Mouse (Mus musculus) neural tube, embryonic 11.5 days (tissue): ENCODE results near the gene Slc38a1. TPM values are rescaled to one million over a fixed set of nuclear protein-coding genes. Genes with fewer than 3 reads are reported as not detected.

Experiments
- ATAC-seq: fragments of 200-750 bp; cut with Nextera tagmentation; 2 replicates; pipeline ENCODE4 v1.8.0; 2017; ENCODE audit warnings: moderate number of reproducible peaks, mild to moderate bottlenecking, moderate TSS enrichment, moderate library complexity; ENCODE audit not compliant: insufficient read depth, low FRiP score, low TSS enrichment
- DNase-seq: peaks from one replicate; pipeline ENCODE4 v3.0.0-alpha.2; 2015; ENCODE audit warnings: low spot score
- H3K27ac ChIP-seq: fragments of 300-500 bp; sonication (generic); 2 replicates; pipeline ENCODE4 v1.5.1; 2014; ENCODE audit warnings: low read depth, mild to moderate bottlenecking, low read length
- H3K27me3 ChIP-seq: fragments of 300-500 bp; sonication (generic); 2 replicates; pipeline ENCODE4 v1.6.1; 2014; ENCODE audit warnings: mild to moderate bottlenecking, low read length, mixed read lengths; ENCODE audit not compliant: control insufficient read depth, insufficient read depth
- H3K36me3 ChIP-seq: fragments of 300-500 bp; sonication (generic); 2 replicates; pipeline ENCODE4 v1.6.1; 2014; ENCODE audit warnings: mild to moderate bottlenecking, low read length, moderate library complexity, mixed read lengths; ENCODE audit not compliant: control insufficient read depth, insufficient read depth
- H3K4me1 ChIP-seq: fragments of 300-500 bp; sonication (generic); 2 replicates; pipeline ENCODE4 v1.6.1; 2014; ENCODE audit warnings: low read length, mixed read lengths; ENCODE audit not compliant: control insufficient read depth, insufficient read depth
- H3K4me2 ChIP-seq: fragments of 300-500 bp; sonication (generic); 2 replicates; pipeline ENCODE4 v1.6.1; 2014; ENCODE audit warnings: low read depth, mild to moderate bottlenecking, moderate library complexity
- H3K4me3 ChIP-seq: fragments of 300-500 bp; sonication (generic); 2 replicates; pipeline ENCODE4 v1.5.1; 2014; ENCODE audit warnings: low read depth, low read length
- H3K9ac ChIP-seq: fragments of 300-500 bp; sonication (generic); 2 replicates; pipeline ENCODE4 v1.6.1; 2014; ENCODE audit warnings: mild to moderate bottlenecking, low read length
- H3K9me3 ChIP-seq: fragments of 300-500 bp; sonication (generic); 2 replicates; pipeline ENCODE4 v1.6.1; 2016; ENCODE audit warnings: low read length; ENCODE audit not compliant: control insufficient read depth
- WGBS: fragments of 180-500 bp; shearing (Covaris S2); extraction: QIAGEN DNeasy Blood & Tissue Kit; methylation state at CpG from one replicate; pipeline ENCODE4 v1.1.7; 2014; 5-methylcytosine and 5-hydroxymethylcytosine counted together
- polyA plus RNA-seq: library from polyadenylated mRNA; unstranded; fragments of >200 nt; fragmentation: Nextera tagmentation; extraction: Ambion mirVana; gene quantifications from 2 replicates; pipeline ENCODE4 v1.2.1, GENCODE M21; 2014

Gene Slc38a1
- polyA plus RNA-seq = 122 and 124 TPM in 2 replicates

- H3K9me3 ChIP-seq = no peaks in the 10 kb centered on the region
- 0% methylated on average over 52 of the region's 70 CpGs for WGBS
- peak within 1 kb of the TSS; percentile 85 for H3K4me3 ChIP-seq
- peak within 1 kb of the TSS; percentile 99 for H3K27ac ChIP-seq
- DNase-seq = peak; percentile 86
- peak within 1 kb of the TSS; percentile 72 for H3K4me2 ChIP-seq
- peak; percentile 78 for ATAC-seq
- no peaks in the 10 kb centered on the region for H3K36me3 ChIP-seq
- peak within 1 kb of the TSS; percentile 99 for H3K9ac ChIP-seq
- H3K4me1 ChIP-seq = peaks cover 13% of the 10 kb centered on the region
- no peaks in the 10 kb centered on the region for H3K27me3 ChIP-seq
Observed at GRCm38 (mm10) chr15:96642436-96643405, at the start of gene Slc38a1. Slc38a1 (minus strand) TSS chr15:96642913.

- 95% methylated on average over 11 of the region's 11 CpGs for WGBS
- Histone ChIP-seq H3K27ac (no peak overlapping the region), H3K4me3 (no peak overlapping the region), H3K4me2 (no peak overlapping the region), H3K36me3 (peaks cover 51% of the 10 kb centered on the region), H3K9me3 (no peaks in the 10 kb centered on the region), H3K4me1 (peaks cover 6% of the 10 kb centered on the region), H3K9ac (no peak overlapping the region), H3K27me3 (no peaks in the 10 kb centered on the region)
- DNase-seq = no peak
- ATAC-seq = no peak
Observed at GRCm38 (mm10) chr15:96692401-96692800, 49.7 kb upstream of the Slc38a1 start.

DNA sequence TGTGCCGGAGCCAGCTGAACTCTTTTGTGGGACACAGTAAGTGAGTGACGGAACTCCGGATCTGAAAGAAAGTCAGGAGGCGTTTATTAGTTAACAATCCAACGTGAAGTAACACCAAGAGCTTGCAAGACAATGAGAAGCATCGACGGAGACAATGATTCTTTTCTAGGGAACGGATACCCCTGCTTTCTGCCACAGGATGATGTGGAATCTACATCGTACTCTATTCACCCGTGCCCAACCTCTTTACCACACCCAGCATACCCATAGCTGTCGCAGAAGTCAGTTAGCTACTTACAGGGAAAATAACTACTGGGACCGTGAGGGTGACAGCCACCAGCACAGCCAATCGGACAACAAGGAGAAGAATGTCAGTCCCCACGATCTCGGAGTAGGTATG, 48.7 kb upstream of the Slc38a1 start:
- H3K4me1 ChIP-seq = no peaks in the 10 kb centered on the region
- H3K9me3 ChIP-seq = no peaks in the 10 kb centered on the region
- WGBS = 89% methylated on average over 15 of the region's 15 CpGs
- no peak overlapping the region for H3K4me2 ChIP-seq
- no peak overlapping the region for H3K27ac ChIP-seq
- H3K4me3 ChIP-seq = no peak overlapping the region
- H3K9ac ChIP-seq = no peak overlapping the region
- ATAC-seq = no peak
- DNase-seq = no peak
- no peaks in the 10 kb centered on the region for H3K27me3 ChIP-seq
- peaks cover 49% of the 10 kb centered on the region for H3K36me3 ChIP-seq

DNA sequence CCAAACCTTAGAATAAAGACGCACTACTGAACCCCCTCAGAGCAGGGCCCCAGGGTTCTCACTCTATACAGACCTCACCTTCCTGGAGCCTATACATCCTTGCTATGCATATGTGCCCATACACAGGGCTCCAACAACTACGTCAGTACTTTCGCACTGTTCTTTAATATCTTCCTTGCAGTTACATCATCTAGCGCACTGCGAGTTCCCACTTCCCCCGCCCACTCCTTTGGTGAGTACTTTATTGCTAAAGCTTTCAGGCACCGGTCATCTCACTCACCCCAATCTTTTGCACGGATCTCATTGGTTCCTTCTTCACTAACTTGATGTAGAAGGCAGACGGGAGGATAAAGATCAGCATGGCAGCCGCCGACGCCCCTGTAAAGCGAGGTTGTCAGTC, 48.1 kb upstream of the Slc38a1 start:
- H3K9ac ChIP-seq = no peak overlapping the region
- no peak overlapping the region for H3K4me3 ChIP-seq
- no peaks in the 10 kb centered on the region for H3K27me3 ChIP-seq
- WGBS = 93% methylated on average over 13 of the region's 13 CpGs
- peaks cover 49% of the 10 kb centered on the region for H3K36me3 ChIP-seq
- H3K4me2 ChIP-seq = no peak overlapping the region
- DNase-seq = no peak
- no peaks in the 10 kb centered on the region for H3K9me3 ChIP-seq
- H3K27ac ChIP-seq = no peak overlapping the region
- no peaks in the 10 kb centered on the region for H3K4me1 ChIP-seq
- no peak for ATAC-seq

- DNase-seq (no peak), ATAC-seq (no peak)
- Histone ChIP-seq H3K4me3 (no peak overlapping the region), H3K9me3 (no peaks in the 10 kb centered on the region), H3K4me2 (no peak overlapping the region), H3K27ac (no peak overlapping the region), H3K9ac (no peak overlapping the region), H3K27me3 (no peaks in the 10 kb centered on the region), H3K4me1 (no peaks in the 10 kb centered on the region), H3K36me3 (peaks cover 45% of the 10 kb centered on the region)
- 97% methylated on average over 9 of the region's 9 CpGs for WGBS
Observed at GRCm38 (mm10) chr15:96689919-96690318, 47.2 kb upstream of the Slc38a1 start.

- ATAC-seq (no peak), DNase-seq (no peak)
- Histone ChIP-seq H3K36me3 (peaks cover 40% of the 10 kb centered on the region), H3K9ac (no peak overlapping the region), H3K4me3 (no peak overlapping the region), H3K4me1 (no peaks in the 10 kb centered on the region), H3K27me3 (no peaks in the 10 kb centered on the region), H3K4me2 (no peak overlapping the region), H3K9me3 (no peaks in the 10 kb centered on the region), H3K27ac (no peak overlapping the region)
- 95% methylated on average over 12 of the region's 12 CpGs for WGBS
Observed at GRCm38 (mm10) chr15:96688784-96689318, 46.1 kb upstream of the Slc38a1 start.

DNA sequence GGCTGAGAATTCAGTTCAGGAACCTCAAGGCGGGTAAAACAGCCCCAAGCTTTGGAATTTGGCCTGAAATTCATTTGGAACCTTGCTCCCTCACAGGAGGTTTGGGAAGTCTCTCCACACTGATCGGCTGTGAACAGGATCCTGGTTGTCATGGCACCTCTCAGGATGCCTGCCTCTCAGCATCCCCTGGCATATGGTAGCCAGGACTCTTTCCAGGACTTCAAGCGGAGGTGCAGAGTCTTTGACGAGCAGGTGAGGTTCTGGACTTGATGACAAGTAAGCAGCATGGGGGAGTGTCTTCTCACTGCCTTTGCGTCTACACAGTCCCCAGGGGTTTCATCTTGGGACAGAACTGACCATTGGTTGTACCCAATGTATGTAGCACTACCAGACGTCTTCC, 45.3 kb upstream of the Slc38a1 start:
- DNase-seq = no peak
- no peak for ATAC-seq
- Histone ChIP-seq H3K4me3 (no peak overlapping the region), H3K27me3 (no peaks in the 10 kb centered on the region), H3K9ac (no peak overlapping the region), H3K36me3 (peaks cover 35% of the 10 kb centered on the region), H3K9me3 (no peaks in the 10 kb centered on the region), H3K27ac (no peak overlapping the region), H3K4me1 (no peaks in the 10 kb centered on the region), H3K4me2 (no peak overlapping the region)
- WGBS = 86% methylated on average over 6 of the region's 6 CpGs

DNA sequence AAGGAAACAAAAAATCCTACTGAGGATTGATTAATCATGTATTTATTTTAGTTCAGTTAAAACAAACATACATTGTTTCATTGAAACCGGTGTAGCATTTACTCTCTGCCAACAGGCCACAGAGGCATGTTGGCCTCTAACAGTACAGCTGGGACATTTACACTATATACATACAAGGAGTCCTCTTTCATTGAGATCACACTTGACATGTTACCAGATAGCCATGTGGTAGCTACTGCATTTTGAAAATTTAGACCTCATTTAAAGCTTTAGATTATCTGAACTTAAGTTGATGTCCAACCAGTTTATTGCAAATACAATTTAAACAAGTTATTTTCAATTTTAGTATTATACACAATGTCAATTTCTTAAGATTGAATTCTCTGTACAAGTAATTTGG, 44.7 kb upstream of the Slc38a1 start:
- no peak for ATAC-seq
- no peak overlapping the region for H3K4me2 ChIP-seq
- H3K36me3 ChIP-seq = peaks cover 28% of the 10 kb centered on the region
- no peaks in the 10 kb centered on the region for H3K4me1 ChIP-seq
- no peak overlapping the region for H3K4me3 ChIP-seq
- H3K9me3 ChIP-seq = no peaks in the 10 kb centered on the region
- 49% methylated on average over 1 of the region's 1 CpGs for WGBS
- no peak overlapping the region for H3K27ac ChIP-seq
- H3K27me3 ChIP-seq = no peaks in the 10 kb centered on the region
- DNase-seq = no peak
- no peak overlapping the region for H3K9ac ChIP-seq
